Mouse (Mus musculus) embryo, embryonic 11.5 days (tissue): ENCODE results near the gene Atad3a.
A peak's percentile ranks its signal among the peaks of the same experiment; 100 is the strongest.
"Not testable (repeated sequence)": the region's sequence is repeated elsewhere in the genome, so short reads cannot be mapped to it uniquely, and the experiment has no call there.

Source experiments
- DNase-seq: peaks from one replicate; pipeline ENCODE4 v3.0.0-alpha.2; 2012; ENCODE audit warnings: low read depth, low spot score

The Atad3a gene

GRCm38 (mm10) chr4:155774971-155775740 lies 14.3 kb upstream of the Atad3a start:
- no peak for DNase-seq

- peak; percentile 78 for DNase-seq
Measured at GRCm38 (mm10) chr4:155774280-155774754, 13.4 kb upstream of the Atad3a start, which contains the start of gene Vwa1. Gene Vwa1 (minus strand): TSS chr4:155774698.

GRCm38 (mm10) chr4:155773335-155774078 lies 12.6 kb upstream of the Atad3a start:
- DNase-seq = no peak

- no peak for DNase-seq
Measured at GRCm38 (mm10) chr4:155772786-155773185, 11.9 kb upstream of the Atad3a start.

GRCm38 (mm10) chr4:155771706-155772105 lies 10.8 kb upstream of the Atad3a start:
- DNase-seq = no peak

- DNase-seq = no peak
Measured at GRCm38 (mm10) chr4:155770626-155771025, 9.7 kb upstream of the Atad3a start.

- DNase-seq = peak; percentile 81
Measured at GRCm38 (mm10) chr4:155769880-155770512, 9.1 kb upstream of the Atad3a start.

GRCm38 (mm10) chr4:155769496-155769879 lies 8.6 kb upstream of the Atad3a start:
- no peak for DNase-seq

GRCm38 (mm10) chr4:155762357-155762756 lies 1.5 kb upstream of the Atad3a start:
- DNase-seq = no peak

GRCm38 (mm10) chr4:155761356-155762099 lies 635 bp upstream of the Atad3a start:
- DNase-seq = no peak

- DNase-seq = no peak
Measured at GRCm38 (mm10) chr4:155759862-155760612, 856 bp downstream of the Atad3a start.

GRCm38 (mm10) chr4:155757011-155757410 lies 3.9 kb downstream of the Atad3a start:
- DNase-seq = no peak

- no peak for DNase-seq
Measured at GRCm38 (mm10) chr4:155746575-155747490, 14.1 kb downstream of the Atad3a start.

- DNase-seq = no peak
Measured at GRCm38 (mm10) chr4:155746036-155746548, 14.8 kb downstream of the Atad3a start.

- no peak for DNase-seq
Measured at GRCm38 (mm10) chr4:155745136-155745535, 15.8 kb downstream of the Atad3a start.

- no peak for DNase-seq
Measured at GRCm38 (mm10) chr4:155744474-155744873, 16.4 kb downstream of the Atad3a start.

GRCm38 (mm10) chr4:155742684-155743083 lies 18.2 kb downstream of the Atad3a start:
- no peak for DNase-seq

GRCm38 (mm10) chr4:155740681-155741080 lies 20.2 kb downstream of the Atad3a start:
- DNase-seq = not testable (repeated sequence)
